Mouse (Mus musculus): Measurements from ENCODE around the gene Glipr1. TPM values are rescaled to one million over a fixed set of nuclear protein-coding genes. Genes with fewer than 3 reads are reported as not detected.
"Not testable (repeated sequence)": the region's sequence is repeated elsewhere in the genome, so short reads cannot be mapped to it uniquely, and the experiment has no call there.

Glipr1 gene
- total RNA-seq (2021): 1 to 10 TPM in 1 of 2 experiments, under 1 TPM in 1; 0.93 to 2.1 TPM

- no peak for DNase-seq
These were observed at the start of gene Glipr1 for GRCm38 (mm10) chr10:112002544-112003215. Gene Glipr1 (minus strand): TSS chr10:112002631.

- not testable (repeated sequence) for DNase-seq
These were observed 49.5 kb upstream of the Glipr1 start for GRCm38 (mm10) chr10:112051956-112052355.

- no peak for DNase-seq
These were observed 48.8 kb upstream of the Glipr1 start for GRCm38 (mm10) chr10:112051220-112051619.

- not testable (repeated sequence) for DNase-seq
These were observed 41.9 kb upstream of the Glipr1 start for GRCm38 (mm10) chr10:112044283-112044682.

GRCm38 (mm10) chr10:112043523-112043922 is 41.1 kb upstream of the Glipr1 start:
- not testable (repeated sequence) for DNase-seq

GRCm38 (mm10) chr10:112028689-112029088 is 26.3 kb upstream of the Glipr1 start:
- DNase-seq: not testable (repeated sequence)

GRCm38 (mm10) chr10:112023585-112023984 is 21.2 kb upstream of the Glipr1 start:
- DNase-seq: no peak

- not testable (repeated sequence) for DNase-seq
These were observed 7.1 kb upstream of the Glipr1 start for GRCm38 (mm10) chr10:112009511-112009910.

GRCm38 (mm10) chr10:112001756-112002520 is 493 bp downstream of the Glipr1 start:
- DNase-seq: no peak

GRCm38 (mm10) chr10:112001350-112001749 is 1.1 kb downstream of the Glipr1 start:
- no peak for DNase-seq

GRCm38 (mm10) chr10:112000568-112000967 is 1.9 kb downstream of the Glipr1 start:
- no peak for DNase-seq

GRCm38 (mm10) chr10:111999765-112000164 is 2.7 kb downstream of the Glipr1 start:
- DNase-seq: no peak

- no peak for DNase-seq
These were observed 4.8 kb downstream of the Glipr1 start for GRCm38 (mm10) chr10:111997671-111998070.

- DNase-seq: no peak
These were observed 5.5 kb downstream of the Glipr1 start for GRCm38 (mm10) chr10:111996911-111997347.

GRCm38 (mm10) chr10:111996549-111996904 is 5.9 kb downstream of the Glipr1 start:
- DNase-seq: no peak

GRCm38 (mm10) chr10:111995803-111996548 is 6.5 kb downstream of the Glipr1 start:
- no peak for DNase-seq

- DNase-seq: no peak
These were observed 16.0 kb downstream of the Glipr1 start for GRCm38 (mm10) chr10:111986453-111986852.

- no peak for DNase-seq
These were observed 19.4 kb downstream of the Glipr1 start for GRCm38 (mm10) chr10:111983070-111983469.

GRCm38 (mm10) chr10:111977584-111977983 is 24.8 kb downstream of the Glipr1 start:
- peak; percentile 69 for DNase-seq

- DNase-seq: peak; percentile 87
These were observed 29.7 kb downstream of the Glipr1 start, which contains the start of gene Krr1 for GRCm38 (mm10) chr10:111972542-111973361. Gene Krr1 (plus strand): TSS chr10:111972664.

- no peak for DNase-seq
These were observed 30.5 kb downstream of the Glipr1 start for GRCm38 (mm10) chr10:111971929-111972328.

- no peak for DNase-seq
These were observed 36.0 kb downstream of the Glipr1 start for GRCm38 (mm10) chr10:111966394-111966793.
